Mouse (Mus musculus): Measurements from ENCODE around the gene Spink4. TPM values are rescaled to one million over a fixed set of nuclear protein-coding genes. Genes with fewer than 3 reads are reported as not detected.

Gene Spink4
- polyA plus RNA-seq, 1 experiment from 2014 or later: 12.1 TPM

GRCm38 (mm10) chr4:40889252-40889651 is 30.6 kb upstream of the Spink4 start:
- Histone ChIP-seq H3K36me3 (ENCODE audit: control insufficient read depth, insufficient read depth, low read length) (no peaks in the 10 kb centered on the region), H3K4me3 (ENCODE audit: control insufficient read depth in 1 of 2, insufficient read depth in 1 of 2, low read depth in 1 of 2, low read length in 2 of 2) (no peak overlapping the region), H3K9ac (ENCODE audit: low read length) (no peak overlapping the region), H3K9me3 (ENCODE audit: control insufficient read depth, low read length) (no peaks in the 10 kb centered on the region), H3K27ac (replicated peaks in 1 of 2; ENCODE audit: control insufficient read depth in 1 of 2, insufficient read depth in 1 of 2, low read depth in 2 of 2, low read length in 2 of 2) (no peak overlapping the region), H3K27me3 (ENCODE audit: control insufficient read depth, insufficient read depth, low read length) (no peaks in the 10 kb centered on the region), H3K4me2 (ENCODE audit: low read length) (no peak overlapping the region), H3K4me1 (ENCODE audit: control insufficient read depth in 2 of 2, insufficient read depth in 2 of 2, low read length in 2 of 2) (0 out of 4 replicates have a peak, but pooled peaks cover 0 to 2% of the 10 kb centered on the region in 2 experiments)
- 30% methylated on average over 3 of the region's 3 CpGs for WGBS
- no peak for ATAC-seq (ENCODE audit: insufficient number of reproducible peaks, insufficient read depth, low FRiP score, low read depth)

GRCm38 (mm10) chr4:40889983-40890382 is 29.9 kb upstream of the Spink4 start:
- H3K4me2 ChIP-seq (ENCODE audit: low read length): no peak overlapping the region
- H3K9ac ChIP-seq (ENCODE audit: low read length): no peak overlapping the region
- no peaks in the 10 kb centered on the region for H3K36me3 ChIP-seq (ENCODE audit: control insufficient read depth, insufficient read depth, low read length)
- H3K27ac ChIP-seq (replicated peaks in 1 of 2; ENCODE audit: control insufficient read depth in 1 of 2, insufficient read depth in 1 of 2, low read depth in 2 of 2, low read length in 2 of 2): no peak overlapping the region
- H3K4me1 ChIP-seq (ENCODE audit: control insufficient read depth in 2 of 2, insufficient read depth in 2 of 2, low read length in 2 of 2): 0 out of 4 replicates have a peak, but pooled peaks cover 0 to 2% of the 10 kb centered on the region in 2 experiments
- no peak for ATAC-seq (ENCODE audit: insufficient number of reproducible peaks, insufficient read depth, low FRiP score, low read depth)
- H3K4me3 ChIP-seq (ENCODE audit: control insufficient read depth in 1 of 2, insufficient read depth in 1 of 2, low read depth in 1 of 2, low read length in 2 of 2): no peak overlapping the region
- no peaks in the 10 kb centered on the region for H3K9me3 ChIP-seq (ENCODE audit: control insufficient read depth, low read length)
- 75% methylated on average over 4 of the region's 4 CpGs for WGBS
- H3K27me3 ChIP-seq (ENCODE audit: control insufficient read depth, insufficient read depth, low read length): no peaks in the 10 kb centered on the region

DNA sequence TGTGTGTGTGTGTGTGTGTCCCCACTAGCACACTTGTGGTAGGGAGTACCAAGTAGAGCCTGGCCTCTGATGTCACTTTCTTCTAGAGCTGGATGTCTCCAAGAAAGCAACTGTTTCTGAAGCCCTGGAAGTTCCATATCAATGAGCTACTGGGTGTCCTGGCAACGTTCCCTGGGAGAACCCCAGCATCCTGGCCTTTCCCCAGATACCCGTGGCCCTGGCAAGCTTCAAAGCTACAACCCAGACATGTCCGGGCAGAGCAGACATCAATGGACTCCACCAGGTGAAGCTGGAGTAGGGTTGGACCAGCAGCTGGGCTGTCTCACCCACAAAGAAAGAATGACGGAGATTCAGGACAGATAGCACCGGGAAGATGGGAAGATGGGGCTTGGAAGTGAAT is 28.6 kb upstream of the Spink4 start:
- Histone ChIP-seq H3K9ac (ENCODE audit: low read length) (no peak overlapping the region), H3K9me3 (ENCODE audit: control insufficient read depth, low read length) (no peaks in the 10 kb centered on the region), H3K27ac (replicated peaks in 1 of 2; ENCODE audit: control insufficient read depth in 1 of 2, insufficient read depth in 1 of 2, low read depth in 2 of 2, low read length in 2 of 2) (no peak overlapping the region), H3K4me3 (ENCODE audit: control insufficient read depth in 1 of 2, insufficient read depth in 1 of 2, low read depth in 1 of 2, low read length in 2 of 2) (no peak overlapping the region), H3K27me3 (ENCODE audit: control insufficient read depth, insufficient read depth, low read length) (no peaks in the 10 kb centered on the region), H3K36me3 (ENCODE audit: control insufficient read depth, insufficient read depth, low read length) (no peaks in the 10 kb centered on the region), H3K4me1 (ENCODE audit: control insufficient read depth in 2 of 2, insufficient read depth in 2 of 2, low read length in 2 of 2) (no peaks in the 10 kb centered on the region), H3K4me2 (ENCODE audit: low read length) (no peak overlapping the region)
- 66% methylated on average over 5 of the region's 5 CpGs for WGBS
- ATAC-seq (ENCODE audit: insufficient number of reproducible peaks, insufficient read depth, low FRiP score, low read depth): no peak

DNA sequence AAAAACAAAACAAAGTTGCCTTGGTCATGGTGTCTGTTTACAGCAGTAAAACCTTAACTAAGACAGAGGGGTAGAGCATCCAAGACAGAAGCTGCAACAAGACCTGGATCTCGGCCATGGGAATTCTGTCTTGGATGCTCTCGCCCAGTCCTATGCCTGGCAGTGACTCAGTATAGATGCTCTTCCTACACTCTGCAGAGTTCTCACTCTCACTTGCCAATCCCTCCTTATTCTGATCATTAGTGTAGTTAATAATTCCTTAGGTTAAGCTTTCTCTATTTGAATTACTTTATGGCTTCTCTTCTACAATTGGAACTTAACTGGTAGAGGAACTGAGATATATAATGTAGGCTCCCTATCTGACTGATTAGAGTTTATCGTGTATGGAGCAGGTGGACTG is 24.7 kb upstream of the Spink4 start:
- no peaks in the 10 kb centered on the region for H3K4me1 ChIP-seq (ENCODE audit: control insufficient read depth in 2 of 2, insufficient read depth in 2 of 2, low read length in 2 of 2)
- WGBS: 89% methylated on average over 3 of the region's 3 CpGs
- H3K9ac ChIP-seq (ENCODE audit: low read length): no peak overlapping the region
- no peaks in the 10 kb centered on the region for H3K36me3 ChIP-seq (ENCODE audit: control insufficient read depth, insufficient read depth, low read length)
- H3K27me3 ChIP-seq (ENCODE audit: control insufficient read depth, insufficient read depth, low read length): no peaks in the 10 kb centered on the region
- ATAC-seq (ENCODE audit: insufficient number of reproducible peaks, insufficient read depth, low FRiP score, low read depth): no peak; the same call in 1 of the 2 replicates
- no peak overlapping the region for H3K27ac ChIP-seq (replicated peaks in 1 of 2; ENCODE audit: control insufficient read depth in 1 of 2, insufficient read depth in 1 of 2, low read depth in 2 of 2, low read length in 2 of 2)
- H3K4me3 ChIP-seq (ENCODE audit: control insufficient read depth in 1 of 2, insufficient read depth in 1 of 2, low read depth in 1 of 2, low read length in 2 of 2): no peak overlapping the region
- H3K4me2 ChIP-seq (ENCODE audit: low read length): no peak overlapping the region
- H3K9me3 ChIP-seq (ENCODE audit: control insufficient read depth, low read length): no peaks in the 10 kb centered on the region

GRCm38 (mm10) chr4:40895646-40896045 is 24.2 kb upstream of the Spink4 start:
- Histone ChIP-seq H3K4me1 (ENCODE audit: control insufficient read depth in 2 of 2, insufficient read depth in 2 of 2, low read length in 2 of 2) (no peaks in the 10 kb centered on the region), H3K36me3 (ENCODE audit: control insufficient read depth, insufficient read depth, low read length) (no peaks in the 10 kb centered on the region), H3K27me3 (ENCODE audit: control insufficient read depth, insufficient read depth, low read length) (no peaks in the 10 kb centered on the region), H3K27ac (replicated peaks in 1 of 2; ENCODE audit: control insufficient read depth in 1 of 2, insufficient read depth in 1 of 2, low read depth in 2 of 2, low read length in 2 of 2) (no peak overlapping the region), H3K4me2 (ENCODE audit: low read length) (no peak overlapping the region), H3K4me3 (ENCODE audit: control insufficient read depth in 1 of 2, insufficient read depth in 1 of 2, low read depth in 1 of 2, low read length in 2 of 2) (no peak overlapping the region), H3K9me3 (ENCODE audit: control insufficient read depth, low read length) (no peaks in the 10 kb centered on the region), H3K9ac (ENCODE audit: low read length) (no peak overlapping the region)
- ATAC-seq (ENCODE audit: insufficient number of reproducible peaks, insufficient read depth, low FRiP score, low read depth): no peak
- 92% methylated on average over 2 of the region's 2 CpGs for WGBS

- H3K9me3 ChIP-seq (ENCODE audit: control insufficient read depth, low read length): no peaks in the 10 kb centered on the region
- H3K4me3 ChIP-seq (ENCODE audit: control insufficient read depth in 1 of 2, insufficient read depth in 1 of 2, low read depth in 1 of 2, low read length in 2 of 2): no peak overlapping the region
- H3K27me3 ChIP-seq (ENCODE audit: control insufficient read depth, insufficient read depth, low read length): no peaks in the 10 kb centered on the region
- no peaks in the 10 kb centered on the region for H3K36me3 ChIP-seq (ENCODE audit: control insufficient read depth, insufficient read depth, low read length)
- no peak for ATAC-seq (ENCODE audit: insufficient number of reproducible peaks, insufficient read depth, low FRiP score, low read depth)
- no peaks in the 10 kb centered on the region for H3K4me1 ChIP-seq (ENCODE audit: control insufficient read depth in 2 of 2, insufficient read depth in 2 of 2, low read length in 2 of 2)
- WGBS: 73% methylated on average over 6 of the region's 6 CpGs
- H3K9ac ChIP-seq (ENCODE audit: low read length): no peak overlapping the region
- no peak overlapping the region for H3K27ac ChIP-seq (replicated peaks in 1 of 2; ENCODE audit: control insufficient read depth in 1 of 2, insufficient read depth in 1 of 2, low read depth in 2 of 2, low read length in 2 of 2)
- H3K4me2 ChIP-seq (ENCODE audit: low read length): no peak overlapping the region
Observed at GRCm38 (mm10) chr4:40898476-40899044, 21.3 kb upstream of the Spink4 start.

- 58% methylated on average over 2 of the region's 2 CpGs for WGBS
- H3K36me3 ChIP-seq (ENCODE audit: control insufficient read depth, insufficient read depth, low read length): no peaks in the 10 kb centered on the region
- no peak overlapping the region for H3K27ac ChIP-seq (replicated peaks in 1 of 2; ENCODE audit: control insufficient read depth in 1 of 2, insufficient read depth in 1 of 2, low read depth in 2 of 2, low read length in 2 of 2)
- H3K4me1 ChIP-seq (ENCODE audit: control insufficient read depth in 2 of 2, insufficient read depth in 2 of 2, low read length in 2 of 2): no peaks in the 10 kb centered on the region
- H3K27me3 ChIP-seq (ENCODE audit: control insufficient read depth, insufficient read depth, low read length): no peaks in the 10 kb centered on the region
- H3K9me3 ChIP-seq (ENCODE audit: control insufficient read depth, low read length): no peaks in the 10 kb centered on the region
- no peak overlapping the region for H3K4me3 ChIP-seq (ENCODE audit: control insufficient read depth in 1 of 2, insufficient read depth in 1 of 2, low read depth in 1 of 2, low read length in 2 of 2)
- no peak overlapping the region for H3K4me2 ChIP-seq (ENCODE audit: low read length)
- ATAC-seq (ENCODE audit: insufficient number of reproducible peaks, insufficient read depth, low FRiP score, low read depth): no peak
- no peak overlapping the region for H3K9ac ChIP-seq (ENCODE audit: low read length)
Observed at GRCm38 (mm10) chr4:40899264-40899663, 20.6 kb upstream of the Spink4 start.

DNA sequence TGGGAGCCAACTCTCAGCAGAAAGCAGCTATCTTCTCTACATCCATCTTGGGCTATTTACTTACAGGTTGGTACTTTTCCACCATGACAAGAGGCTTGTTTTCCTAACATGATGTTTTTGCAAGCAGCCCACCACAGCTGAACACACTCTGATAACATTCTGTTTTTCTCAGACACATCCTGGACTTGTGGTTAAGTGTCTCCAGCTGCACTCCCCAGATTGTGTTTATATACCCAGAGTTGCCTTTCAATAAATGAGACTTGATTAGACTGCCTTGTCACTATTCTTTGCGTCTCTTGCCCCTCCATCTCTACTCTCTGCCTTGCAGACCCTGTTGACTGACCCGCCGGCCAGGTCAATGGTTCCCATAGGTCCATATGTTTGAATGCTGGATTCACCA is 19.8 kb upstream of the Spink4 start:
- 84% methylated on average over 3 of the region's 3 CpGs for WGBS
- Histone ChIP-seq H3K27me3 (ENCODE audit: control insufficient read depth, insufficient read depth, low read length) (no peaks in the 10 kb centered on the region), H3K9me3 (ENCODE audit: control insufficient read depth, low read length) (no peaks in the 10 kb centered on the region), H3K9ac (ENCODE audit: low read length) (no peak overlapping the region), H3K4me3 (ENCODE audit: control insufficient read depth in 1 of 2, insufficient read depth in 1 of 2, low read depth in 1 of 2, low read length in 2 of 2) (no peak overlapping the region), H3K27ac (replicated peaks in 1 of 2; ENCODE audit: control insufficient read depth in 1 of 2, insufficient read depth in 1 of 2, low read depth in 2 of 2, low read length in 2 of 2) (no peak overlapping the region), H3K36me3 (ENCODE audit: control insufficient read depth, insufficient read depth, low read length) (no peaks in the 10 kb centered on the region), H3K4me1 (ENCODE audit: control insufficient read depth in 2 of 2, insufficient read depth in 2 of 2, low read length in 2 of 2) (no peaks in the 10 kb centered on the region), H3K4me2 (ENCODE audit: low read length) (no peak overlapping the region)
- no peak for ATAC-seq (ENCODE audit: insufficient number of reproducible peaks, insufficient read depth, low FRiP score, low read depth)

All from heart, embryonic 14.5 days (tissue).